Mouse (Mus musculus): ENCODE data around the gene Fabp7. TPM values are rescaled to one million over a fixed set of nuclear protein-coding genes. Genes with fewer than 3 reads are reported as not detected.

The Fabp7 gene
- polyA plus RNA-seq, 1 experiment from 2014 or later, result 2,237 TPM

GRCm38 (mm10) chr10:57794018-57794417 lies 9.3 kb downstream of the Fabp7 start, which contains the start of gene Smpdl3a:
TSS of gene Smpdl3a (plus strand) at chr10:57794335.
- Histone ChIP-seq H3K9ac (replicated peaks; ENCODE audit: low read depth, low read length) (peak within 1 kb of the TSS; percentile 80), H3K4me2 (ENCODE audit: low read depth, low read length) (peak within 1 kb of the TSS; percentile 98), H3K27ac (ENCODE audit: low read depth, low read length) (peak within 1 kb of the TSS; percentile 68), H3K27me3 (ENCODE audit: control insufficient read depth, insufficient read depth, low read length) (no peaks in the 10 kb centered on the region), H3K36me3 (ENCODE audit: control insufficient read depth, insufficient read depth, low read length) (no peaks in the 10 kb centered on the region), H3K4me1 (ENCODE audit: control insufficient read depth, insufficient read depth, low read length) (0 out of 2 replicates have a peak, but pooled peaks cover 3% of the 10 kb centered on the region), H3K4me3 (ENCODE audit: low read depth, low read length) (peak within 1 kb of the TSS; percentile 62), H3K9me3 (ENCODE audit: control insufficient read depth, low read length) (no peaks in the 10 kb centered on the region)
- WGBS, result 81% methylated on average over 7 of the region's 7 CpGs
- ATAC-seq (ENCODE audit: low read depth), result no peak

- peak; percentile 89 for ATAC-seq (ENCODE audit: low read depth)
- Histone ChIP-seq H3K27ac (ENCODE audit: low read depth, low read length) (peak overlapping the region; percentile 68), H3K9me3 (ENCODE audit: control insufficient read depth, low read length) (no peaks in the 10 kb centered on the region), H3K36me3 (ENCODE audit: control insufficient read depth, insufficient read depth, low read length) (no peaks in the 10 kb centered on the region), H3K4me2 (ENCODE audit: low read depth, low read length) (peak overlapping the region; percentile 98), H3K4me3 (ENCODE audit: low read depth, low read length) (peak overlapping the region; percentile 62), H3K9ac (replicated peaks; ENCODE audit: low read depth, low read length) (peak overlapping the region; percentile 80), H3K27me3 (ENCODE audit: control insufficient read depth, insufficient read depth, low read length) (no peaks in the 10 kb centered on the region), H3K4me1 (ENCODE audit: control insufficient read depth, insufficient read depth, low read length) (0 out of 2 replicates have a peak, but pooled peaks cover 3% of the 10 kb centered on the region)
- 1% methylated on average over 44 of the region's 44 CpGs for WGBS
These were observed 10.1 kb downstream of the Fabp7 start for GRCm38 (mm10) chr10:57794491-57795461.

- peak overlapping the region; percentile 62; the same call in 1 of the 2 replicates for H3K4me3 ChIP-seq (ENCODE audit: low read depth, low read length)
- H3K9me3 ChIP-seq (ENCODE audit: control insufficient read depth, low read length), result no peaks in the 10 kb centered on the region
- WGBS, result 46% methylated on average over 4 of the region's 4 CpGs
- no peak for ATAC-seq (ENCODE audit: low read depth)
- no peaks in the 10 kb centered on the region for H3K27me3 ChIP-seq (ENCODE audit: control insufficient read depth, insufficient read depth, low read length)
- no peaks in the 10 kb centered on the region for H3K36me3 ChIP-seq (ENCODE audit: control insufficient read depth, insufficient read depth, low read length)
- no peak overlapping the region for H3K27ac ChIP-seq (ENCODE audit: low read depth, low read length)
- H3K4me1 ChIP-seq (ENCODE audit: control insufficient read depth, insufficient read depth, low read length), result 0 out of 2 replicates have a peak, but pooled peaks cover 3% of the 10 kb centered on the region
- no peak overlapping the region for H3K9ac ChIP-seq (replicated peaks; ENCODE audit: low read depth, low read length)
- peak overlapping the region; percentile 98 for H3K4me2 ChIP-seq (ENCODE audit: low read depth, low read length)
These were observed 10.9 kb downstream of the Fabp7 start for GRCm38 (mm10) chr10:57795542-57795941.

- Histone ChIP-seq H3K4me3 (ENCODE audit: low read depth, low read length) (no peak overlapping the region), H3K4me2 (ENCODE audit: low read depth, low read length) (peak overlapping the region; percentile 7; the same call in 1 of the 2 replicates), H3K9me3 (ENCODE audit: control insufficient read depth, low read length) (no peaks in the 10 kb centered on the region), H3K4me1 (ENCODE audit: control insufficient read depth, insufficient read depth, low read length) (0 out of 2 replicates have a peak, but pooled peaks cover 3% of the 10 kb centered on the region), H3K36me3 (ENCODE audit: control insufficient read depth, insufficient read depth, low read length) (no peaks in the 10 kb centered on the region), H3K27me3 (ENCODE audit: control insufficient read depth, insufficient read depth, low read length) (no peaks in the 10 kb centered on the region), H3K27ac (ENCODE audit: low read depth, low read length) (no peak overlapping the region), H3K9ac (replicated peaks; ENCODE audit: low read depth, low read length) (no peak overlapping the region)
- no peak for ATAC-seq (ENCODE audit: low read depth)
- WGBS, result 58% methylated on average over 4 of the region's 4 CpGs
These were observed 11.4 kb downstream of the Fabp7 start for GRCm38 (mm10) chr10:57796057-57796456.

- Histone ChIP-seq H3K4me3 (ENCODE audit: low read depth, low read length) (no peak overlapping the region), H3K4me2 (ENCODE audit: low read depth, low read length) (no peak overlapping the region), H3K27me3 (ENCODE audit: control insufficient read depth, insufficient read depth, low read length) (no peaks in the 10 kb centered on the region), H3K9ac (replicated peaks; ENCODE audit: low read depth, low read length) (no peak overlapping the region), H3K36me3 (ENCODE audit: control insufficient read depth, insufficient read depth, low read length) (no peaks in the 10 kb centered on the region), H3K4me1 (ENCODE audit: control insufficient read depth, insufficient read depth, low read length) (no peaks in the 10 kb centered on the region), H3K9me3 (ENCODE audit: control insufficient read depth, low read length) (no peaks in the 10 kb centered on the region), H3K27ac (ENCODE audit: low read depth, low read length) (no peak overlapping the region)
- no peak for ATAC-seq (ENCODE audit: low read depth)
- WGBS, result 96% methylated on average over 1 of the region's 1 CpGs
These were observed 14.8 kb downstream of the Fabp7 start for GRCm38 (mm10) chr10:57799486-57799885.

GRCm38 (mm10) chr10:57807754-57808153 lies 23.1 kb downstream of the Fabp7 start:
- Histone ChIP-seq H3K27me3 (ENCODE audit: control insufficient read depth, insufficient read depth, low read length) (no peaks in the 10 kb centered on the region), H3K4me2 (ENCODE audit: low read depth, low read length) (no peak overlapping the region), H3K36me3 (ENCODE audit: control insufficient read depth, insufficient read depth, low read length) (no peaks in the 10 kb centered on the region), H3K27ac (ENCODE audit: low read depth, low read length) (no peak overlapping the region), H3K4me3 (ENCODE audit: low read depth, low read length) (no peak overlapping the region), H3K9ac (replicated peaks; ENCODE audit: low read depth, low read length) (no peak overlapping the region), H3K9me3 (ENCODE audit: control insufficient read depth, low read length) (no peaks in the 10 kb centered on the region), H3K4me1 (ENCODE audit: control insufficient read depth, insufficient read depth, low read length) (no peaks in the 10 kb centered on the region)
- ATAC-seq (ENCODE audit: low read depth), result no peak
- WGBS, result 94% methylated on average over 6 of the region's 6 CpGs

- Histone ChIP-seq H3K27ac (ENCODE audit: low read depth, low read length) (no peak overlapping the region), H3K4me3 (ENCODE audit: low read depth, low read length) (no peak overlapping the region), H3K4me2 (ENCODE audit: low read depth, low read length) (no peak overlapping the region), H3K9me3 (ENCODE audit: control insufficient read depth, low read length) (no peaks in the 10 kb centered on the region), H3K36me3 (ENCODE audit: control insufficient read depth, insufficient read depth, low read length) (no peaks in the 10 kb centered on the region), H3K27me3 (ENCODE audit: control insufficient read depth, insufficient read depth, low read length) (no peaks in the 10 kb centered on the region), H3K4me1 (ENCODE audit: control insufficient read depth, insufficient read depth, low read length) (no peaks in the 10 kb centered on the region), H3K9ac (replicated peaks; ENCODE audit: low read depth, low read length) (no peak overlapping the region)
- WGBS, result 86% methylated on average over 5 of the region's 5 CpGs
- ATAC-seq (ENCODE audit: low read depth), result no peak
These were observed 27.6 kb downstream of the Fabp7 start for GRCm38 (mm10) chr10:57812161-57812856.

GRCm38 (mm10) chr10:57814295-57814694 lies 29.6 kb downstream of the Fabp7 start:
- Histone ChIP-seq H3K27me3 (ENCODE audit: control insufficient read depth, insufficient read depth, low read length) (no peaks in the 10 kb centered on the region), H3K4me3 (ENCODE audit: low read depth, low read length) (no peak overlapping the region), H3K4me2 (ENCODE audit: low read depth, low read length) (no peak overlapping the region), H3K9me3 (ENCODE audit: control insufficient read depth, low read length) (no peaks in the 10 kb centered on the region), H3K27ac (ENCODE audit: low read depth, low read length) (no peak overlapping the region), H3K36me3 (ENCODE audit: control insufficient read depth, insufficient read depth, low read length) (no peaks in the 10 kb centered on the region), H3K4me1 (ENCODE audit: control insufficient read depth, insufficient read depth, low read length) (no peaks in the 10 kb centered on the region), H3K9ac (replicated peaks; ENCODE audit: low read depth, low read length) (no peak overlapping the region)
- 64% methylated on average over 2 of the region's 2 CpGs for WGBS
- no peak for ATAC-seq (ENCODE audit: low read depth)

All from neural tube, embryonic 14.5 days (tissue).